Mouse (Mus musculus) C2C12 (cell line): ENCODE measurements around the gene Syn3. TPM values are rescaled to one million over a fixed set of nuclear protein-coding genes. Genes with fewer than 3 reads are reported as not detected.

Experiments
- H3K27me3 ChIP-seq: one replicate; pipeline ENCODE4 v1.6.1; 2011; ENCODE audit not compliant: control insufficient read depth, insufficient read depth, insufficient read length
- H3K36me3 ChIP-seq: one replicate; pipeline ENCODE4 v1.6.1; 2011; ENCODE audit not compliant: control insufficient read depth, insufficient read depth
- H3K4me3 ChIP-seq: one replicate; pipeline ENCODE4 v1.5.1; 2011; ENCODE audit warnings: mild to moderate bottlenecking, control low read depth; ENCODE audit not compliant: poor library complexity, insufficient read depth, severe bottlenecking
- H3K79me2 ChIP-seq: one replicate; pipeline ENCODE4 v1.6.1; 2011; ENCODE audit not compliant: control insufficient read depth, insufficient read depth
- H3K79me3 ChIP-seq: one replicate; pipeline ENCODE4 v1.6.1; 2011; ENCODE audit warnings: low read depth, control low read depth
- H3ac ChIP-seq: one replicate; pipeline ENCODE3; 2011; ENCODE audit warnings: low read depth; ENCODE audit not compliant: control insufficient read depth, insufficient read length
- CEBPB ChIP-seq: IDR thresholded peaks from one replicate; pipeline ENCODE4 v1.6.1; 2011; ENCODE audit warnings: low read depth, mild to moderate bottlenecking, control low read depth, moderate library complexity
- CTCF ChIP-seq: IDR thresholded peaks from one replicate; pipeline ENCODE4 v1.5.1; 2011; ENCODE audit not compliant: control insufficient read depth, insufficient read depth, insufficient read length
- FOSL1 ChIP-seq: IDR thresholded peaks from one replicate; pipeline ENCODE4 v1.8.0; 2011; ENCODE audit warnings: mild to moderate bottlenecking, low read length; ENCODE audit not compliant: poor library complexity, insufficient read depth, severe bottlenecking
- MAX ChIP-seq: IDR thresholded peaks from one replicate; pipeline ENCODE4 v1.6.1; 2011; ENCODE audit warnings: mild to moderate bottlenecking, control low read depth
- MYOD1 ChIP-seq: IDR thresholded peaks from one replicate; pipeline ENCODE4 v1.6.1; 2011; ENCODE audit warnings: low read depth; ENCODE audit not compliant: control insufficient read depth, insufficient read length
- MYOG ChIP-seq: IDR thresholded peaks from one replicate; pipeline ENCODE4 v1.6.1; 2011; ENCODE audit not compliant: control insufficient read depth, insufficient read length; ENCODE audit errors: extremely low read depth
- USF1 ChIP-seq: IDR thresholded peaks from one replicate; pipeline ENCODE4 v1.6.1; 2011; ENCODE audit warnings: low read depth, mild to moderate bottlenecking, control low read depth, moderate library complexity
- polyA plus RNA-seq: library from polyadenylated mRNA; unstranded; fragments of >200 nt; fragmentation: generic; extraction: Trizol; gene quantifications from one replicate; pipeline ENCODE4 v1.2.1, GENCODE M21; 2012; ENCODE audit warnings: missing spikeins

Syn3 gene
- polyA plus RNA-seq, 1 experiment, result 0.20 TPM

DNA sequence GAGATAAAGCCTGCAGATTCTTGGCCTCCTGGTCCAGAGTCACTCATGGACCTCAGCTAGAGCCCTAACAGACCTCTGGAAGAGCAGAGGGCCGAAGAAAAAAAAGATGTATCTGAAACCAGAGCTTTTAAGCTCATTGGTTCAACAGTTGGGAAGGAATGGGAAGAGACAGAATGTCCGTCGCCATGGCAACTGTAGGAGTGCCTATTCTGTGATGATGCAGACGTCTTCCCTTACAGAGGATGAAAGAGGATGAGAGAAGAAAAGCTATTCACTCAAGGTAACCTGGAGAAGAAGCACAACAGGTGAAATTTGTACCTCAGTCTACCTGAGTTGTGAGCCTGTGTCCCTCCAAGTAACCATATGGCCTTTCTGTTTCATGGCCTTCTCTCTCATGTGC lies 242.5 kb downstream of the Syn3 start:
- no peaks in the 10 kb centered on the region for H3K36me3 ChIP-seq
- no peak for TF ChIP-seq MYOD1
- no peak for TF ChIP-seq USF1
- no peak for TF ChIP-seq MYOG
- no peak for TF ChIP-seq CEBPB
- TF ChIP-seq CTCF, result no peak
- no peak for TF ChIP-seq MAX
- TF ChIP-seq FOSL1, result no peak
- H3ac ChIP-seq, result no peak overlapping the region
- no peak overlapping the region for H3K4me3 ChIP-seq
- H3K79me3 ChIP-seq, result no peaks in the 10 kb centered on the region
- no peaks in the 10 kb centered on the region for H3K79me2 ChIP-seq
- no peaks in the 10 kb centered on the region for H3K27me3 ChIP-seq

DNA sequence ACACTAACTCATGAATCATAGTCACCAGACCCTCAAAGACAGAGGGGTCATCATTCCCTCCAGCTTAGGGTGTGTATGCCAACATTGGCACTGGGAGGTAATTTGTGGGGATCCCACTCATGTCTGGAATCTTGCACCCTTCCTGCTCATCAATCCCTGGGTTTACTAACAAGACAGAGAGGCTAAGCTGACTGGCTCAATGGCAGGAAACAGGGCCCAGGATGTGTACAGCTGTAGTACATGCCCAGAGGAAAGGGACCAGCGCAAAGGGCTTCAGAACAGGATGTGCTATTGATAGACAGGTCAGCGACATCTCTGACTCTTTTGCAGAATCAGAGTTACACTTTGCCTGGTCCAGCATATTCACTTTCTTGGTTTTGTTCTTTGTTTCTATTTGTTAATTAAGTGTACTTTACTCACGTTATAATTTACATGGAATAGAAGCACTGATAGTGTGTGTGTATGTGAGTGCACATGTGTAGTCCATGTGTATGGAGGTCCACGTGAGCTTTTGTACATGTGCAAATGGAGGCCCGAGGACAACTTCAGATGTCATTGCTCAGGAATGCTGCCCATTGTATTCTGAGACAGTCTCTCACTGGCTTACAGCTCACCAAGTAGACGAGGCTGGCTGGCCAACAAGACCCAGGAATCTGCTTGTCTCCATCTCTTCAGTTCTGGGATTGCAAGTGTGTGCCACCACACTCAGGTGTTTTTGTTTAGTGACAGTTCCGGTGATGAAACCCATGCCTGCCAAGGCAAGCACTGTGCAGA lies 248.4 kb downstream of the Syn3 start:
- Histone ChIP-seq H3ac (no peak overlapping the region), H3K79me3 (no peaks in the 10 kb centered on the region), H3K27me3 (no peaks in the 10 kb centered on the region), H3K36me3 (no peaks in the 10 kb centered on the region), H3K4me3 (no peak overlapping the region), H3K79me2 (no peaks in the 10 kb centered on the region)
- TF ChIP-seq FOSL1 (no peak), CTCF (no peak), CEBPB (no peak), MYOD1 (no peak), USF1 (no peak), MAX (no peak), MYOG (no peak)

DNA sequence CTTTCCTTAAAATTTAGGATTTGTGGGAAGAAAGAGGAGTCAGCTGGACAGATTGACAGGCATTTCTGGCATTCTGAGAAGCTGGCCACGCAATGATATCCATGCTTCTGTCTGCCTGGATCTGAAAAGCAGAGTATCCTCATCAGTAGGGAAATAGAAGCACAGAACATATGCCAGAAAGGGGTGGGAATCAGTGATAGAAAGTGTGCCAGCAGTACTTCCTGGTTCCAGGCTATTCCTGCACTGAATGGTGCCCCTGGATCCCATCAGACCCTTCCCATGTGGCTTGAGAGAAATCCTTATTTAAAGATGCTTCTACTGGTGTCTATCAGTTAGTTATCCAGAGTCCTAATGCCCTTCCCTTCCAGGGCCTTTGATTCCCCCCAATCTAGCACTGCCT lies 249.4 kb downstream of the Syn3 start:
- Histone ChIP-seq H3K4me3 (no peak overlapping the region), H3K79me2 (no peaks in the 10 kb centered on the region), H3K27me3 (no peaks in the 10 kb centered on the region), H3ac (no peak overlapping the region), H3K79me3 (no peaks in the 10 kb centered on the region), H3K36me3 (no peaks in the 10 kb centered on the region)
- TF ChIP-seq USF1, result no peak
- no peak for TF ChIP-seq MAX
- TF ChIP-seq MYOD1, result no peak
- TF ChIP-seq FOSL1, result no peak
- no peak for TF ChIP-seq CEBPB
- no peak for TF ChIP-seq MYOG
- no peak for TF ChIP-seq CTCF

DNA sequence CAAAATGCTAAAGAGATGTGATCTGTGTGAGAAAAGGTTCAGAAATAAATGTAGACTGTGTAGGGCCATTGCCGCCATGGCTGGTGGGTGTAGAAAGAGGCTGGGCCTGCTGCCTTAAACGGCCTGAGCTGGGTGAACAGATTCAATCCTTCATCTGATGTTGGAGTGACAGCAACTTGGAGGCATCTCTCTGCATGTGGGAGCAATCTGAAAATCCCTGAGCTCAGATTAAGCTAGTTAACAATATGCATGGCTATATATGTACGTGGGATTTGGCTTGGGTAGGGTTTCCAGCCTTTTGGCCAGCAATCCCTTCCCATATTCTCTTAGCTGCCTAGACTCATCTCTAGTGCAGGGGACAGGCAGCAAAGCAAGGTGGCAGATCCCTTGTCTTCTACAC lies 249.9 kb downstream of the Syn3 start:
- H3K27me3 ChIP-seq, result no peaks in the 10 kb centered on the region
- no peaks in the 10 kb centered on the region for H3K36me3 ChIP-seq
- H3K4me3 ChIP-seq, result no peak overlapping the region
- no peaks in the 10 kb centered on the region for H3K79me2 ChIP-seq
- no peak overlapping the region for H3ac ChIP-seq
- TF ChIP-seq USF1, result no peak
- TF ChIP-seq MYOD1, result no peak
- no peak for TF ChIP-seq CTCF
- TF ChIP-seq FOSL1, result no peak
- TF ChIP-seq MAX, result no peak
- TF ChIP-seq MYOG, result no peak
- no peak for TF ChIP-seq CEBPB
- no peaks in the 10 kb centered on the region for H3K79me3 ChIP-seq

DNA sequence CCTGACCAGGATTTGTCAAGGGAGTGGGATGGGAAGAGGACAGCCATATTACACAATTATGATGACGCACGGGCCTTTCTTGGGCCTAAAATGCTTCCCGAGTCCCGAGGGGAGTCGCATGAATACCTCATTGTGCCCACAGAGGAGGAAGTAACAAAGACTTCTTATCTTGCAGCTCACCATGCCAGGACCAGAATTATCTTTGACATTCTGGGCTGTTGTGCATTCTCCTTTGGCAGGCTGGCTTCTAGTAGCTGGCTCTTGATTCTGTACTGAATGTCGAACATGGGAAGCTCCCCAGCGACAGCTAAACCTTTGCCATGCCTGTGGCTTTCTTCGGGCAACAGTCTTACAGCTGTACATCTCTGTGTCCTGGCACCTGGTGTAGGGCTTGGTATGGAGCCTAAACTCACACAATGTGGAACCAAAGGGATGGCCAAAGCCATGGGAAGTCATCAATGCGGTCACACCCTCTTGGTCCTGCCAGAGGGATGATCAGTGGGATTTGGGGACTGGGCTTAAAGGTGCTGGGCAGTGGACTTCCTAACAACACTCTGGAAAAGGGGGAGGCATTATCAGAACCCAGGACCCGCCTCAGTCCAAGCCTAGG lies 250.5 kb downstream of the Syn3 start:
- no peaks in the 10 kb centered on the region for H3K36me3 ChIP-seq

More for the DNA sequence above, 250.5 kb downstream of the Syn3 start:
- TF ChIP-seq CTCF (no peak), CEBPB (no peak), FOSL1 (no peak), MYOG (no peak), USF1 (no peak), MAX (no peak), MYOD1 (no peak)
- H3K79me3 ChIP-seq, result no peaks in the 10 kb centered on the region
- no peaks in the 10 kb centered on the region for H3K79me2 ChIP-seq
- no peaks in the 10 kb centered on the region for H3K27me3 ChIP-seq
- H3K4me3 ChIP-seq, result no peak overlapping the region
- no peak overlapping the region for H3ac ChIP-seq
